Mouse (Mus musculus) midbrain, embryonic 12.5 days (tissue): ENCODE measurements around the gene Bach2. TPM values are rescaled to one million over a fixed set of nuclear protein-coding genes. Genes with fewer than 3 reads are reported as not detected.
A peak's percentile ranks its signal among the peaks of the same experiment; 100 is the strongest.

Source experiments
- ATAC-seq: fragments of 200-750 bp; cut with Nextera tagmentation; 2 replicates; pipeline ENCODE4 v1.8.0; 2017; ENCODE audit warnings: low read depth, moderate TSS enrichment, moderate library complexity; ENCODE audit not compliant: low FRiP score
- H3K27ac ChIP-seq: fragments of 300-500 bp; sonication (generic); replicated peaks from 2 replicates; pipeline ENCODE4 v1.5.1; 2016; ENCODE audit warnings: mild to moderate bottlenecking
- H3K27me3 ChIP-seq: fragments of 300-500 bp; sonication (generic); 2 replicates; pipeline ENCODE4 v1.6.1; 2016; ENCODE audit warnings: mild to moderate bottlenecking
- H3K36me3 ChIP-seq: fragments of 300-500 bp; sonication (generic); 2 replicates; pipeline ENCODE4 v1.6.1; 2016
- H3K4me1 ChIP-seq: fragments of 300-500 bp; sonication (generic); 2 replicates; pipeline ENCODE4 v1.6.1; 2016
- H3K4me2 ChIP-seq: fragments of 300-500 bp; sonication (generic); replicated peaks from 2 replicates; pipeline ENCODE4 v1.6.1; 2016; ENCODE audit warnings: mild to moderate bottlenecking, moderate library complexity
- H3K4me3 ChIP-seq: fragments of 300-500 bp; sonication (generic); 2 replicates; pipeline ENCODE4 v1.5.1; 2016; ENCODE audit warnings: mild to moderate bottlenecking
- H3K9ac ChIP-seq: fragments of 300-500 bp; sonication (generic); replicated peaks from 2 replicates; pipeline ENCODE4 v1.6.1; 2016; ENCODE audit warnings: mild to moderate bottlenecking, moderate library complexity
- H3K9me3 ChIP-seq: fragments of 300-500 bp; sonication (generic); 2 replicates; pipeline ENCODE4 v1.6.1; 2016; ENCODE audit warnings: mild to moderate bottlenecking
- WGBS: fragments of 180-500 bp; shearing (Covaris S2); methylation state at CpG from one replicate; pipeline ENCODE4 v1.1.7; 2016; 5-methylcytosine and 5-hydroxymethylcytosine counted together
- polyA plus RNA-seq: library from polyadenylated mRNA; unstranded; fragments of >200 nt; fragmentation: Nextera tagmentation; extraction: Ambion mirVana; gene quantifications from 2 replicates; pipeline ENCODE4 v1.2.1, GENCODE M21; 2016

The Bach2 gene
- polyA plus RNA-seq, 1 experiment from 2014 or later = 17.8 TPM

DNA sequence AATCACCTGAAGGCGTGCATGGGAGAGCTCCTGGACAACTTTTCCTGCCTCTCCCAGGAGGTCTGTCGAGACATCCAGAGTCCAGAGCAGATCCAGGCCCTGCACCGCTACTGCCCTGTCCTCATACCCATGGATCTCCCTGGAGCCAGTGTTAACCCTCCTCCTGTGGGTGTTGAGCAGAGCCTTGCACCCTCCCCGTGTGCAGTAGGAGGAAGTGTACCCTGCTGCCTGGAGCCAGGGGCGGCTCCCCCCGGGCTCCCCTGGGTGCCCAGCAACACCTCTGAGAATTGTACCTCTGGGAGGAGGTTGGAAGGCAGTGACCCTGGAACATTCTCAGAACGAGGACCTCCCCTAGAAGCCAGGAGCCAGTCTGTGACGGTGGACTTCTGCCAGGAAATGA is 341.2 kb downstream of the Bach2 start:
- H3K4me1 ChIP-seq = peaks cover 4% of the 10 kb centered on the region; the same call in 1 of the 2 replicates
- no peak overlapping the region for H3K4me2 ChIP-seq
- H3K4me3 ChIP-seq = no peak overlapping the region
- WGBS = 92% methylated on average over 8 of the region's 8 CpGs
- peaks cover 29% of the 10 kb centered on the region for H3K36me3 ChIP-seq
- ATAC-seq = no peak
- no peaks in the 10 kb centered on the region for H3K27me3 ChIP-seq
- no peak overlapping the region for H3K27ac ChIP-seq
- H3K9ac ChIP-seq = no peak overlapping the region
- no peaks in the 10 kb centered on the region for H3K9me3 ChIP-seq

DNA sequence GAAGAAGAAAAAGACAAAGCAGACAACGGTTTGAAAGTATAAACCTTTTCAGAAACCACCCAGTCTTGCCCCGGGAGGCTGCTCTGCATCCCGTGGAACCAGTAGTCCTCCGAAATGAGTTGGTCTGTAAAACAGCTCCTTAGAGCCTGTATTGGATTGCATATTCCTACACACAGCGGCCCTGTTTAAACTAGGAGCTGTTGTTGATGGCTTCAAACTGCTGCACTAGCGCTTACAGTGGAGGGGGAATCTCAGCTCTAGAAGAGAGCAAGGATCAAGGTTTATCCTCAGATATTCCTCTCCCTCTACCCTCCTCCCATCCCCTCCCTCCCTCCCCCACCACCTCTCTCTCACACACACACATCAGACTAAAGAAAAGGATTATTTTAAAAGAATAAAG is 345.6 kb downstream of the Bach2 start:
- peaks cover 10% of the 10 kb centered on the region for H3K36me3 ChIP-seq
- peaks cover 4% of the 10 kb centered on the region; the same call in 1 of the 2 replicates for H3K4me1 ChIP-seq
- H3K27me3 ChIP-seq = no peaks in the 10 kb centered on the region
- H3K9me3 ChIP-seq = no peaks in the 10 kb centered on the region
- H3K27ac ChIP-seq = no peak overlapping the region
- H3K4me3 ChIP-seq = no peak overlapping the region
- no peak for ATAC-seq
- no peak overlapping the region for H3K4me2 ChIP-seq
- no peak overlapping the region for H3K9ac ChIP-seq
- 67% methylated on average over 6 of the region's 6 CpGs for WGBS

DNA sequence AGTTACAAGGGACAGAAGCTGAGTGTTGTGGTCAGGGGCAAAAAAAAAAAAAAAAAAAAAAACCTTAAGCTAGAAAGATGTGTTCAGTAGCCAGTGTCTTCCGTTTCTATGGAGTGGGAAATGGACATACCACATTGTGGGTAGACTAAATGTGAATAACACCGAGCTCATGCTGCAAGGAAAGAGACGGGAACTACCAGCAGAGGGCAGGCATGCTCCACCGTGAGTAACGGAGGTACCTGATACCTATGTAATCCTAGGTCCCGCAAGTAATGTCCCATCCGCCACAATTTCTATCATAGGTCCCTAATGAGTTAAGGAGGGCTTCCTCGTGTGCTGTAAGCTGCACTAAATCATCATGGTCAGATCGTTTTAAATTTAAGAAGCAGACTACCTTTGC is 348.0 kb downstream of the Bach2 start:
- Histone ChIP-seq H3K36me3 (no peaks in the 10 kb centered on the region), H3K4me2 (no peak overlapping the region), H3K9ac (no peak overlapping the region), H3K4me1 (no peaks in the 10 kb centered on the region), H3K4me3 (no peak overlapping the region), H3K27ac (no peak overlapping the region), H3K9me3 (no peaks in the 10 kb centered on the region), H3K27me3 (no peaks in the 10 kb centered on the region)
- ATAC-seq = 0 out of 2 replicates have a peak, but pooled peaks have one; percentile 47
- WGBS = 14% methylated on average over 9 of the region's 9 CpGs

DNA sequence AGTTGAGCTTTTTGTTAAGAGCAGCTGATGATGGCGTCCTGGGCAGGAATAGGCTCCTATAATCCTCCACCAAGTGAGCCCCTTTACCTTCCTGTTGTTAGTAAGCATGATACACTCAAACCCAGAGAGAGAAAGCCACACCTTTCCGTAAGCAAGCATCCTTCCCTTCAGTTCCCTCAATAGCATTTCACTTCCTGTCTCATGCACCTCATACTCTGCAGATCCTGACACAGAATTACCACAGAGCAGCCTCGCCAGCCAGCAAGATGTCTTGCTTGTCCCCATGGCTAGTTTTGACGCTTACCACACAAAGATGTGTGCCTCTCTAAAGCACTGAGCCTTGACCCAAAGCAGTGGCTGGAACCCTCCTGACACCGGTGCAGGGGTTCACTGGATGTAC is 348.9 kb downstream of the Bach2 start:
- Histone ChIP-seq H3K4me3 (no peak overlapping the region), H3K4me2 (no peak overlapping the region), H3K4me1 (no peaks in the 10 kb centered on the region), H3K9ac (no peak overlapping the region), H3K36me3 (no peaks in the 10 kb centered on the region), H3K27me3 (no peaks in the 10 kb centered on the region), H3K27ac (no peak overlapping the region), H3K9me3 (no peaks in the 10 kb centered on the region)
- no peak for ATAC-seq
- WGBS = 93% methylated on average over 5 of the region's 5 CpGs

DNA sequence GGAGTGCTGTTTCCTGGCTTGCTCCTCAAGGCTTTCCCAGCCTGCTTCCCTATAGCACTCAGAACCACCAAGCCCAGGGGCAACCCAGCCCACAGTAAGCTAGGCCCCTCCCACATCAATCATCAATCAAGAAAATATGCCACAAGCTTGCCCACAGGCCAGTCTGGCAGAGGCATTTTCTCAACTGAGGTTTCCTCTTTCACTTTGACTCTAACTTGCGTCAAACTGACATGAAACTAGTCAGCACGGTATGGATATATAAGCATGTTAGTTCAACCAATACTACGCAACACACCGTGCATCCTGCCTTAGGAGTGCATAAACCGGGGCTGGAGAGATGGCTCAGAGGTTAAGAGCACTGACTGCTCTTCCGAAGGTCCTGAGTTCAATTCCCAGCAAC is 349.6 kb downstream of the Bach2 start:
- Histone ChIP-seq H3K4me2 (no peak overlapping the region), H3K27ac (no peak overlapping the region), H3K4me3 (no peak overlapping the region), H3K4me1 (no peaks in the 10 kb centered on the region), H3K27me3 (no peaks in the 10 kb centered on the region), H3K9ac (no peak overlapping the region), H3K9me3 (no peaks in the 10 kb centered on the region), H3K36me3 (no peaks in the 10 kb centered on the region)
- ATAC-seq = no peak
- 91% methylated on average over 6 of the region's 6 CpGs for WGBS

DNA sequence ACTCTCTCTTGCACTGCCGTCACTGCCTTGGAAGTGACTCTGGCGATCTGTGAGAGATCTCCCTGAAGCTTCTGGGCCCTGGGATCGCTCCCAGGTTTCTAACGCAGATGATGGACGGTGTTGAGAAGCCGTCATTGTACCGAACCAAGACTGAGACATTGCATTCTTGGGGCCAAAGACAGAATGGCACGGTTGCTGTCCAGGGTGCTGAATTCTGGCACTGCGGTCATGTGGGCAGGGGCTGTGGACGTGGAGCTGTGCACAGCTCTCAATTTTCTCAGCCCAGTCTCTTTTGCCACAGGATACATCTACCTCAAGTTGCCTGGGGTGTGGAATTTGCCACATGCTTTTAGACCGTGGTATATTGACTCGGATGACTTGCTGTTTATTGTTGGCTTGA is 362.5 kb downstream of the Bach2 start:
- H3K36me3 ChIP-seq = no peaks in the 10 kb centered on the region
- H3K27ac ChIP-seq = no peak overlapping the region
- WGBS = 25% methylated on average over 12 of the region's 12 CpGs
- ATAC-seq = no peak
- no peaks in the 10 kb centered on the region for H3K4me1 ChIP-seq
- no peaks in the 10 kb centered on the region for H3K9me3 ChIP-seq
- no peak overlapping the region for H3K4me3 ChIP-seq
- no peaks in the 10 kb centered on the region for H3K27me3 ChIP-seq
- no peak overlapping the region for H3K4me2 ChIP-seq
- no peak overlapping the region for H3K9ac ChIP-seq

DNA sequence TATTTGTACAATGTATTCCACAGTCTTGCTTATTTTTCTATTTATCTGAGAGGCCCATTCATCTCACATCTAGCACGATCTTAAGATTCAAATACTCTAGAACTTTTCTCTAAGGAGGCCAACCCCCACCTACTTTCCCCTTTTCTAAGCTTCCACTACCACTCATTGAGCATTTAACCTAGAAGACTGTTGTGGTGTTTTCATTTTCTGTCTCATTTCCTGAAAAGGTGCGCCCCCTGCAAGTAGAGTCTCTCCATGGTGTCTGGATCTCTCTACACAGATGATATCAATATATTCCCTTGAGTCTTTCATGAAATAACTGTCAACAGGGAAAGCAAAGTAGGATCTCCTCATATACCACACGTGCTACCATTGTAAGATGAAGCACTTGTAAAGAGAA is 364.1 kb downstream of the Bach2 start, which contains the start of gene Gja10:
Gja10 (minus strand) TSS at position 101 of the 400 bp plus-strand sequence.
- Histone ChIP-seq H3K9me3 (no peaks in the 10 kb centered on the region), H3K9ac (no peak within 1 kb of the TSS), H3K4me3 (no peak within 1 kb of the TSS), H3K27ac (no peak within 1 kb of the TSS), H3K4me1 (no peaks in the 10 kb centered on the region), H3K4me2 (no peak within 1 kb of the TSS), H3K27me3 (no peaks in the 10 kb centered on the region), H3K36me3 (no peaks in the 10 kb centered on the region)
- WGBS = 65% methylated on average over 3 of the region's 3 CpGs
- ATAC-seq = no peak

DNA sequence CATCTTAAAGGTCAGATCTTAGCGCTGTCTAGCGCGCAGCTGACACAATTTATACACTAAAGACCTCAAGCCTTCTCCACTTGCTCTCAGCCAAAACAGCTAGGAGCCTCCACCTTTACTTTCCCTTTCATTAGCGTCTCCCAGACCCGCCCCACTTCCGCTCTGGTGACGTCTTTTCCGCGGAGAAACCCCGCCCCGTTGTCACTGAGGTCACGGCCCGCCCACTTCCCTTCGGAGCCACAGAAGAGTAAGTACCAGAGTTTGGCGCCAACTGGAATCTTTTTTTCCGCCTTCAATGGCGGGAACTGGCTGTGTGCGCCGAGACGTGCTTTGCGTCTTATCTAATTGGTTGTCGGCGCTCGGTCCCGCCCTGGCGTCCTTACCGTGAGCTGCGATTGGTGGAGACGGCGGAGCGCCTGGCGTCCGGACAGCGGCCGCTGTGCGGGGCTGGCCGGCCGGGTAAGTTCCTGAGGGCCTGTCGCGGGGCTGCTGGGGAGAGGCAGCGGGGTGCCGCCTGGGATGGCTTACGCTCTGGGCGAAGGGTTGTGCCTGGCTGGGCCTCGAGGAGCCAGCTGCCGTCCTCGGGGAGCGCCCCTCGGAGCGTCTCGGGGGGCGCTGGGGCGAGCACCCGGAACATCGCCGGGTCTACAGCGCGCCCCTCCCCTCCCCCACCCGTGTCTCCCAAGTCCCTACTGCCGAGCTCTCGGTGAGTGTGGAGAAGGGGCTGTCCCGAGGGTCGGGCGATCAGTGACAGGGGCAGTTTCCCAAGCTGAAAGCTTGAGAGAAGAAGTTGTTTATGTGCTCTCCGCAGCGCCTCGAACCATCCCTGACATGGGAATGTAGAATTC is 376.7 kb downstream of the Bach2 start, which contains the start of gene Casp8ap2:
Casp8ap2 (plus strand) TSS at position 418 of the 848 bp plus-strand sequence.
- WGBS = under 1% methylated on average over 61 of the region's 67 CpGs
- Histone ChIP-seq H3K4me2 (peak within 1 kb of the TSS; percentile 77), H3K9ac (peak within 1 kb of the TSS; percentile 83), H3K36me3 (no peaks in the 10 kb centered on the region), H3K4me1 (peaks cover 23% of the 10 kb centered on the region), H3K4me3 (peak within 1 kb of the TSS; percentile 88), H3K9me3 (no peaks in the 10 kb centered on the region), H3K27me3 (no peaks in the 10 kb centered on the region), H3K27ac (peak within 1 kb of the TSS; percentile 80)
- peak; percentile 100 for ATAC-seq

DNA sequence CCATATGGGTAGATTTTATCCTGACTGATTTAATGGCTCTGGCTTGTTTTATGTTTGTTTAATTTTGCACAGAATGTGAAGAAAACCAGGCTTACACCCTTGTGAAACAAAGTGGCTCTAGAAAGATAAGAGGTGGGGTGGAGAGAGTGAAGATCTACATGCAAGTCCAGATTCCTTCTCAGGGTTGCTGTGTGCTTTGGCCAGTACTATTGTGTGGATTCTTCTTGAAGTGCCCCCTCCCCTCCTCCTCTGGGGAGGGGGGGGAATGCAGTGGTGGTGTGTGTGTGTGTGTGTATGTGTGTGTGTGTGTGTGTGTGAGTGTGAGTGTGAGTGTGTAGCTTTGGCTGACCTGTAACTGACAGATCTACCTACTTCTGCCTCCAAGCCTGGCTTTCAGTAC is 383.0 kb downstream of the Bach2 start:
- H3K4me3 ChIP-seq = no peak overlapping the region
- peaks cover 13% of the 10 kb centered on the region for H3K4me1 ChIP-seq
- H3K9ac ChIP-seq = no peak overlapping the region
- H3K4me2 ChIP-seq = no peak overlapping the region
- no peaks in the 10 kb centered on the region for H3K9me3 ChIP-seq
- H3K27ac ChIP-seq = no peak overlapping the region
- ATAC-seq = no peak
- no peaks in the 10 kb centered on the region for H3K27me3 ChIP-seq
- peaks cover 6% of the 10 kb centered on the region; the same call in 1 of the 2 replicates for H3K36me3 ChIP-seq
